Mouse (Mus musculus) liver, embryonic 14.5 days (tissue): ENCODE data around the gene Ankrd33b.

Experiments used
- CTCF ChIP-seq: IDR thresholded peaks from 2 replicates; pipeline ENCODE4 v1.5.1; 2016; ENCODE audit warnings: antibody characterized with exemption, low read depth, control low read depth
- EP300 ChIP-seq: IDR thresholded peaks from 2 replicates; pipeline ENCODE4 v1.6.1; 2016; ENCODE audit warnings: antibody characterized with exemption, low read depth

DNA sequence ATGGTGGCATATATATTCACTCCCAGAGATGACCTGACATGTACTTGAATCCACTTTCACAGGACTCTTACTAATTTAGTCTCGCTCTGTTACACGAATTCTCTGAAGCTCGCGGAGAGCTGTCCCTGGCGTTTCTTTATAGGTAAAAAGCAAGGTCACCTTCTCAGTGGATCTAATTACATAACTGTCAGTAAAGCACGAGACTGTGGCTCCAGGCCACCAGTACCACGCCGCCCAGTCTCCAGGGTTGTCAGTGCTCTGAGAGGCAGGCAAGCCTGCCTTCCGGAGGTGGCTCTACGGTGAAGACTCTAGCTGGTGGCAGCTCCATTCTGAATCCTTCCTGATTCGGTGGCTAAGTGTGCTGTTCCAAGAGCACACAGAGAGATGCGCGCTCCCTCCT, 43.0 kb downstream of the Ankrd33b start:
- TF ChIP-seq CTCF (no peak), EP300 (no peak)
